In the genomic region with DNA sequence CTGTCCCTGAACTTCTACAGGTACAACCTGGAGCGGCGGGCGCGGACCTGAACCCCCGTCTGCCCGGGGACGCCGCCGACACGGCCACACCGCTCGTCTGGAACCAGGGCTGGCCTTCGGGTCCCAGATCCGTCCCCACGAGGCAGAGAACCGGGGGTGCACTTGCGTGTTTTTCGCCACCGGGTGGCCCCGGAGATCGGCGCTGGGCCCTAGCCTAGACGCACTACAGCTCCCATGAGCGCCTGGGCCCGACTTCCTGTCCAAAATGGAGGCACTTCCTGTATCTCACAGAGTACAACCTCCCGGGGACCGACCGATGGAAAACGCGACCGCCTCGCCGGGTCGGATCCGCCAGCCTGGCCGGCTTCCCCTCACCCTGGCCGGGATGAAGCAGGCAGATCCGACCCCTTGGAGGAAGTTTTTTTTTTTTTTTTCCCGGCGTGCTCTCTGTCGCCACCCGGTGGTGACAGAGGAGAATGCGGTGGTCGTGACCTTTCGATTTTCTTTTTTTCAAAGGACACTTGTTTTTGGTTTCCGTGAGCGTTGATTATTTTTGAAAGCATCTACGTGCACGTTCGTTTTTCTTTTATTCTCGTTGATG, we compare ENCODE assay signal across 8 mouse cellular contexts. TPM values are rescaled to one million over a fixed set of nuclear protein-coding genes. Genes with fewer than 3 reads are reported as not detected.
DNase-seq lines count a peak whose midpoint lies in the region; ATAC-seq and TF ChIP-seq lines count a peak whose summit lies in the region.
"Not testable (repeated sequence)": the region's sequence is repeated elsewhere in the genome, so short reads cannot be mapped to it uniquely, and the experiment has no call there.

No protein-coding gene starts in this region.

- H3K36me3 ChIP-seq in hindbrain, embryonic 15.5 days: peaks cover 24% of the 10 kb centered on the region

- TF ChIP-seq CTCF in Patski (IDR thresholded peaks at IDR 0.05): not testable (repeated sequence)

- POLR2A ChIA-PET in Patski (lab: Charles Lee): not testable (repeated sequence)

- H3K9me3 ChIP-seq in hindbrain, embryonic 15.5 days: peaks cover 22% of the 10 kb centered on the region

- ATAC-seq in Patski: peak; percentile 98
- peak; percentile 93 for ATAC-seq in hindbrain, embryonic 15.5 days (ENCODE audit: low FRiP score, low read depth)

- WGBS in hindbrain, embryonic 15.5 days: 65% methylated on average over 51 of the region's 51 CpGs

- not testable (repeated sequence) for H3K9ac ChIP-seq in hindbrain, embryonic 15.5 days

- CTCF ChIA-PET in Patski (lab: Charles Lee): not testable (repeated sequence)

- not testable (repeated sequence) for DNase-seq in Patski (ENCODE audit: low read depth, low spot score)
- peak; percentile 96 to 100 for DNase-seq in cerebellum, postnatal 4 days (ENCODE audit: low spot score in 2 of 2)
- peak; percentile 89 for DNase-seq in gastrocnemius, adult 18-20 months (ENCODE audit: low spot score)
- DNase-seq in left cerebral cortex, adult 11 months (ENCODE audit: low spot score): peak; percentile 94
- peak; percentile 93 for DNase-seq in lung, postnatal 25 days (ENCODE audit: low spot score)
- DNase-seq in retina, postnatal 1 day: peak; percentile 92
- DNase-seq in urinary bladder, adult 2 months (ENCODE audit: low spot score): peak; percentile 99

- not testable (repeated sequence) for H3K4me1 ChIP-seq in hindbrain, embryonic 15.5 days (replicated peaks)

- not testable (repeated sequence) for H3K27me3 ChIP-seq in Patski; hindbrain, embryonic 15.5 days

- H3K27ac ChIP-seq in hindbrain, embryonic 15.5 days (replicated peaks): peak overlapping the region; percentile 71

- H3K4me3 ChIP-seq in hindbrain, embryonic 15.5 days: peak overlapping the region; percentile 22

- peak overlapping the region; percentile 35 for H3K4me2 ChIP-seq in hindbrain, embryonic 15.5 days

- in situ Hi-C loops in Patski (cut with MboI; ENCODE audit: low pct_unique_long_range_greater_than_20kb): not testable (repeated sequence)

RNA-seq across cellular contexts. Expression of a gene that starts 10.1 kb away (rescaled TPM):
- not detected for polyA plus RNA-seq in Patski (2021)
- not detected for total RNA-seq in gastrocnemius, adult 18-20 months (2021)
- polyA plus RNA-seq in hindbrain, embryonic 15.5 days (2015; fragmentation: Nextera tagmentation; extraction: Ambion mirVana): not detected in 2 replicates
- not detected in 2 replicates for polyA plus RNA-seq in urinary bladder, adult 2 months (2012; rRNA removed)

RNA-seq across cellular contexts. Expression of a gene that starts 40.1 kb away (rescaled TPM):
- not detected for polyA plus RNA-seq in Patski (2021)
- not detected for total RNA-seq in gastrocnemius, adult 18-20 months (2021)
- polyA plus RNA-seq in hindbrain, embryonic 15.5 days (2015; fragmentation: Nextera tagmentation; extraction: Ambion mirVana): not detected in 2 replicates
- not detected in 2 replicates for polyA plus RNA-seq in urinary bladder, adult 2 months (2012; rRNA removed)
